Mouse (Mus musculus): ENCODE data around the gene Ly6g6c.
A peak's percentile ranks its signal among the peaks of the same experiment; 100 is the strongest.

The Ly6g6c gene

GRCm38 (mm10) chr17:35085208-35085865 is 20.1 kb downstream of the Ly6g6c start, which contains the start of gene Ly6g6f:
TSS of gene Ly6g6f (minus strand) at chr17:35085610.
- no peak for DNase-seq

- DNase-seq, result no peak
These were observed 23.0 kb downstream of the Ly6g6c start for GRCm38 (mm10) chr17:35088151-35088550.

GRCm38 (mm10) chr17:35088825-35089644 is 23.8 kb downstream of the Ly6g6c start, which contains the start of gene Abhd16a:
TSS of gene Abhd16a (plus strand) at chr17:35089263.
- peak; percentile 100 for DNase-seq

GRCm38 (mm10) chr17:35090166-35090932 is 25.2 kb downstream of the Ly6g6c start:
- peak; percentile 96 for DNase-seq

- peak; percentile 92 for DNase-seq
These were observed 27.4 kb downstream of the Ly6g6c start for GRCm38 (mm10) chr17:35092403-35093198.

- no peak for DNase-seq
These were observed 29.5 kb downstream of the Ly6g6c start for GRCm38 (mm10) chr17:35094475-35095365.

- DNase-seq, result no peak
These were observed 31.4 kb downstream of the Ly6g6c start for GRCm38 (mm10) chr17:35096597-35096996.

- DNase-seq, result no peak
These were observed 32.0 kb downstream of the Ly6g6c start for GRCm38 (mm10) chr17:35097164-35097655.

- DNase-seq, result no peak
These were observed 35.1 kb downstream of the Ly6g6c start for GRCm38 (mm10) chr17:35100196-35100765.

- no peak for DNase-seq
These were observed 36.0 kb downstream of the Ly6g6c start for GRCm38 (mm10) chr17:35101161-35101560.

GRCm38 (mm10) chr17:35102299-35102698 is 37.1 kb downstream of the Ly6g6c start:
- no peak for DNase-seq

- DNase-seq, result peak; percentile 90
These were observed 38.1 kb downstream of the Ly6g6c start for GRCm38 (mm10) chr17:35103221-35103690.

GRCm38 (mm10) chr17:35104079-35104478 is 38.9 kb downstream of the Ly6g6c start:
- DNase-seq, result no peak

- DNase-seq, result no peak
These were observed 39.6 kb downstream of the Ly6g6c start for GRCm38 (mm10) chr17:35104754-35105153.

- no peak for DNase-seq
These were observed 40.7 kb downstream of the Ly6g6c start for GRCm38 (mm10) chr17:35105740-35106389.

- DNase-seq, result no peak
These were observed 41.3 kb downstream of the Ly6g6c start for GRCm38 (mm10) chr17:35106522-35106921.

- no peak for DNase-seq
These were observed 42.9 kb downstream of the Ly6g6c start, which contains the start of gene Ly6g5c for GRCm38 (mm10) chr17:35108097-35108496. TSS of gene Ly6g5c (plus strand) at chr17:35108279.

GRCm38 (mm10) chr17:35111774-35112173 is 46.6 kb downstream of the Ly6g6c start:
- peak; percentile 91 for DNase-seq

- peak; percentile 89 for DNase-seq
These were observed 50.1 kb downstream of the Ly6g6c start, which contains the start of gene Ly6g5b for GRCm38 (mm10) chr17:35115046-35116019. TSS of gene Ly6g5b (minus strand) at chr17:35115428.
